Mouse (Mus musculus): ENCODE results near the gene Gdpd5.

The Gdpd5 gene

DNA sequence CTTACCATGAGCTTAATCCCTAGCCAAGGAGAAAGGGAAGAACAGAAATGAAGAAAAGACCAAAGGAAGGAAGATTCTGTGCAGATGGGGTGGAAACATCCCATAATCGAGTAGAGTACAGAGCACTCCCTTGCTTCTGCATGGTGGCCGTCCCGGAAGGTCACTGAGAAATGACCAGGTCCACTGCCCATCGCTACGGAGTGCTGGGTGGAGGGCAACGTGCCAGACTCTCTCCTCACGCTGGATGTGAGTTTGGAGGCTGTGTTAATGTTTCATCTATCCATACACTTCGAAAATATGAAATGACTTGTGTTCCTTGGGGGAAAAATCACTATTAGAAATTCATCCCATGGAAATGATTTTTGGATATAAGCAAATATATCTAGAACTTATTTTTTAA lies 22.8 kb upstream of the Gdpd5 start:
- ChIA-PET POLR2A (interaction anchor here in 2 of 4 experiments (0.7 to 3.3 kb wide), 5 partner anchors 12 to 118 kb away, joined by 3 to 16 read pairs (median 3); no protein-coding TSS in a partner anchor), CTCF (interaction anchor here in 3 of 4 experiments (0.8 to 1.5 kb wide), 5 partner anchors 17 to 134 kb away, joined by 3 to 9 read pairs (median 4); no protein-coding TSS in a partner anchor)

- ChIA-PET POLR2A (interaction anchor here (0.6 to 3.3 kb wide), 43 partner anchors 8 to 1059 kb away, joined by 3 to 20 read pairs (median 4); partner anchors contain the start of genes Gdpd5 (in 3 of the 4), Dgat2 (in 1 of the 4), Rps3 (in 1 of the 4) and Serpinh1 (in 1 of the 4)), CTCF (interaction anchor here (0.5 to 1.9 kb wide), 16 partner anchors 14 to 1556 kb away, joined by 3 to 11 read pairs (median 4); no protein-coding TSS in a partner anchor)
Measured at GRCm38 (mm10) chr7:99360021-99360802, 21.0 kb upstream of the Gdpd5 start.

- CTCF ChIA-PET = interaction anchor here (0.6 to 1.9 kb wide), 14 partner anchors 15 to 1556 kb away, joined by 3 to 11 read pairs (median 4); no protein-coding TSS in a partner anchor
- POLR2A ChIA-PET = interaction anchor here (0.5 to 3.3 kb wide), 43 partner anchors 8 to 1113 kb away, joined by 3 to 20 read pairs (median 4); partner anchors contain the start of genes Gdpd5 (in 2 of the 4), Uvrag (in 2 of the 4), Dgat2 (in 1 of the 4) and Rps3 (in 1 of the 4)
Measured at GRCm38 (mm10) chr7:99360803-99361414, 20.3 kb upstream of the Gdpd5 start.

- POLR2A ChIA-PET = no interaction called here
- CTCF ChIA-PET = interaction anchor here in 1 of 4 experiments (0.7 kb wide), 1 partner anchor 254 kb away, joined by 3 read pairs; no protein-coding TSS in a partner anchor
Measured at GRCm38 (mm10) chr7:99362137-99362536, 19.1 kb upstream of the Gdpd5 start.

DNA sequence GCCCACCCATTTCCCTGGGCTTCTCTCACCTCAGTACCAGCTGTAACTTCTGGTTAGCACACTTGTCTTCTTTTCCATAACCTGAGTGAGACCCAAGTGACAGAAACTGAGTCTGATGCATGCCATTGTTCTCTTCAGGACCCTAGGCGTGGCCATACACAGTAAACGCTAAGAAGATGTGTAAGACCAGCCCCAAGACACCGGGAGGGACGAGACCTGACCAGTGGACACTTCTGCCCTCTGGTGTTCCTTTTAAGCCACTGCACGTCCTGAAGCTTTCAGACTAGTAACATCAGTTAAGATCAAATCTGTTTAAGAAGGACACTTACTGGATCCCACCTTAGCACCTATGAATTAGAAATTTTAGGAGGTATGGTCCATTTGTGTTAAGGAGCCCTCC lies 16.1 kb upstream of the Gdpd5 start:
- POLR2A ChIA-PET = interaction anchor here in 2 of 4 experiments (0.6 to 2.3 kb wide), 11 partner anchors 9 to 116 kb away, joined by 3 to 5 read pairs (median 4); partner anchors contain the start of gene Serpinh1 (in 1 of the 2)
- CTCF ChIA-PET = interaction anchor here (0.5 to 4.7 kb wide), 48 partner anchors 9 to 564 kb away, joined by 3 to 81 read pairs (median 5); partner anchors contain the start of genes Gdpd5 (in 3 of the 4) and Serpinh1 (in 2 of the 4)

- ChIA-PET CTCF (interaction anchor here (0.6 to 4.7 kb wide), 13 partner anchors 8 to 243 kb away, joined by 3 to 81 read pairs (median 5); no protein-coding TSS in a partner anchor), POLR2A (interaction anchor here in 3 of 4 experiments (0.5 to 2.3 kb wide), 4 partner anchors 8 to 225 kb away, joined by 3 to 5 read pairs (median 4); partner anchors contain the start of genes Serpinh1 (in 1 of the 3) and Uvrag (in 1 of the 3))
Measured at GRCm38 (mm10) chr7:99366716-99367115, 14.5 kb upstream of the Gdpd5 start.

- CTCF ChIA-PET = interaction anchor here (0.6 to 3.4 kb wide), 54 partner anchors 8 to 933 kb away, joined by 3 to 34 read pairs (median 5); partner anchors contain the start of gene Serpinh1 (in 2 of the 4)
- POLR2A ChIA-PET = interaction anchor here in 3 of 4 experiments (0.7 to 2.0 kb wide), 7 partner anchors 18 to 536 kb away, joined by 3 to 8 read pairs (median 4); no protein-coding TSS in a partner anchor
Measured at GRCm38 (mm10) chr7:99374325-99374724, 6.9 kb upstream of the Gdpd5 start.

DNA sequence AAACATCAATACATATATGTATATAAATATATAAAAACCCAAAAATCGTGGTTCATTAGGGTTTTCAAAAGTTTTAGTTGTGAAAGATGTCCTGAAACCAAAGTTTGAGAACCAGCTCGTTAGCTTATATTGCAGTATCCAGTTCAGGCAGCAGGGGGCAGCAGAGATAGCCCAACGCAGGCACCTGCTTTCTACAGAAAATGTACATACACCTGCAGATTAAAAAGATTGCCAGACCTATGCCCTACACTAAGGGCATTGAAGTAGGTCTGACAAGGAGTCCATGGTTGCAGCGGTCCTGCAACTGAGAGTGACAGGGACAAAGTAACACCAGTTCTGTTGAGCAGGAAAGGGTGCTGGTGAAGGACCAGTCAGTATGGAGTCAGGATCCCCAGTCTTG lies 5.8 kb upstream of the Gdpd5 start:
- ChIA-PET CTCF (interaction anchor here (0.6 to 3.4 kb wide), 92 partner anchors 8 to 1533 kb away, joined by 3 to 34 read pairs (median 4); partner anchors contain the start of gene Serpinh1 (in 2 of the 4)), POLR2A (interaction anchor here in 3 of 4 experiments (0.6 to 2.0 kb wide), 11 partner anchors 9 to 106 kb away, joined by 3 to 8 read pairs (median 4); no protein-coding TSS in a partner anchor)

- POLR2A ChIA-PET = interaction anchor here in 2 of 4 experiments (0.6 to 0.8 kb wide), 2 partner anchors 9 to 19 kb away, joined by 4 to 6 read pairs; no protein-coding TSS in a partner anchor
- CTCF ChIA-PET = interaction anchor here in 1 of 4 experiments (1.0 to 1.4 kb wide), 2 partner anchors 72 to 93 kb away, joined by 3 read pairs; no protein-coding TSS in a partner anchor
Measured at GRCm38 (mm10) chr7:99378870-99379269, 2.3 kb upstream of the Gdpd5 start.

GRCm38 (mm10) chr7:99380491-99381213 lies 562 bp upstream of the Gdpd5 start:
- POLR2A ChIA-PET = interaction anchor here (0.5 to 2.6 kb wide), 34 partner anchors 10 to 608 kb away, joined by 3 to 12 read pairs (median 4); partner anchors contain the start of gene Rps3 (in 1 of the 4)
- CTCF ChIA-PET = interaction anchor here (0.5 to 2.1 kb wide), 24 partner anchors 9 to 1482 kb away, joined by 3 to 13 read pairs (median 4); partner anchors contain the start of gene Map6 (in 1 of the 4)

- ChIA-PET CTCF (interaction anchor here in 3 of 4 experiments (0.7 to 2.1 kb wide), 9 partner anchors 11 to 208 kb away, joined by 3 to 9 read pairs (median 3); no protein-coding TSS in a partner anchor), POLR2A (interaction anchor here in 3 of 4 experiments (0.6 to 2.6 kb wide), 26 partner anchors 8 to 606 kb away, joined by 3 to 12 read pairs (median 4); partner anchors contain the start of genes Rps3 (in 1 of the 3) and Uvrag (in 1 of the 3))
Measured at GRCm38 (mm10) chr7:99382088-99383000, 1.1 kb downstream of the Gdpd5 start.

GRCm38 (mm10) chr7:99383246-99383645 lies 2.0 kb downstream of the Gdpd5 start:
- CTCF ChIA-PET = interaction anchor here in 3 of 4 experiments (0.6 to 1.7 kb wide), 5 partner anchors 8 to 232 kb away, joined by 3 to 6 read pairs (median 3); no protein-coding TSS in a partner anchor
- POLR2A ChIA-PET = interaction anchor here in 1 of 4 experiments (0.6 to 1.2 kb wide), 3 partner anchors 18 to 118 kb away, joined by 3 read pairs; no protein-coding TSS in a partner anchor

DNA sequence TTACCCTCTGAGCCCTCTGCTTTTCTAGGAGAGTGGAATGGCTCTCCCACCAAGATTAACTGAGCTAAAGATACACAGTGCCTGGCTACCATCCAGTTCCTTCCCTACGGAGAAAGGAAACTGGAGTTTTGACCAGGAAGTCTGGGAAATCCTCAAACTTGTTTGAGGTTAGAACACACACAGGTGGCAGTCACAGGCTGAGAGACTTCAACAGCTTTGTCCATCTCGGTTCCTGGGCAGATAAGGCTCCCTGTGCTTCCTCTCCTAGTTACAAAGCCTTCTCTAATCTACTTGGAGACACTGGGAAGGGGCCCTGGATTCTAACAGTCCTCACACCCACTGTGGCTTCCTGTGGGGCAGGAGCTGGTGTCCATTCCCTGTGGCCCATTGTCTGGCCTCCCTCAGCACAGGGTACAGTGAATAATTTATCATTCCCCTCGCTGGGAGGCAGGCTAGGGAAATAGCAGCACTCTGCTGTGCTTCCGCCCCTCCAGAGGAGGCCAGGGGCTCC lies 2.9 kb downstream of the Gdpd5 start:
- ChIA-PET POLR2A (interaction anchor here in 1 of 4 experiments (0.6 to 1.2 kb wide), 4 partner anchors 17 to 167 kb away, joined by 3 read pairs; partner anchors contain the start of gene Rps3), CTCF (interaction anchor here in 3 of 4 experiments (0.6 to 1.7 kb wide), 4 partner anchors 9 to 234 kb away, joined by 3 to 6 read pairs (median 4); no protein-coding TSS in a partner anchor)

DNA sequence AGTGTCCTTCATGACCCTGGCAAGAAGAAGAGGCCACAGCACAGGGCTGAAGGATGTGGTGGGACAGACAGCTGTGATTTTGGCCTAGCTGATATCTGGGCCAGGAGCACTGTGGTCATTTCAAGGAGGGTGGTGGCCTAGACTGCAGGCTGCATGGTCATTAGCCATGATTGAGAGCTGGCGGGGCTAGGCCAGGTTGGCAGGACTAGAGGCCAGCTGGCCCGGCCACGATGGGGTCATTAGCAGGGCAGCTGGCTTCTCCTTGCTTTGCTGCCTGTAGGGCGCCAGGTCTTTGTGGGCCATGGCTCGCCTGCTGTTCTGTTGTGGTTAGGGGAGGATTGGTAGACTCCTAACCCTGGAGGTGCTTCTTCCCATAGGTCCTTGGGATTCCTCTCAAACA lies 4.8 kb downstream of the Gdpd5 start:
- ChIA-PET CTCF (interaction anchor here in 2 of 4 experiments (1.1 to 1.5 kb wide), 3 partner anchors 11 to 53 kb away, joined by 3 to 5 read pairs (median 3); no protein-coding TSS in a partner anchor), POLR2A (interaction anchor here in 2 of 4 experiments (0.8 to 1.0 kb wide), 3 partner anchors 16 to 115 kb away, joined by 3 to 4 read pairs (median 3); no protein-coding TSS in a partner anchor)

DNA sequence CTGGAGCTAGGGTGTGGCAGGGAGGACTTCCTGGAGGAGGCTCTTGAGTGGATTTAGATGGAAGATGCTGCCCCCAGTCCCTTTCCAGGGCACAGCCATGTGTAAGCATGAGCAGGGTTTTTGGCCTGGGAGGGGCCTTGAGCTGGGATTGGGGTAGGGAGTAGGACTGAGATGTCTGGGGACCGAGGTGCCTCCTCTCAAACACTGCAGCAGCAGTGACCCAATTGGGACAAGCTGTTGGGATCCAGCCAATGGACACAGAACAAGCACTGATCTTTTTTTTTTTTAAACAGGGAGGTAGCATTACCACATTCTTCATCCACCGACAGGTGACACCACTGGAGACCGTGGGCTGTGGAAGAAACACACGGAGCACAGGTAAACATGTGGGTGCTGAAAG lies 5.6 kb downstream of the Gdpd5 start:
- ChIA-PET POLR2A (interaction anchor here in 1 of 4 experiments (0.8 kb wide), 2 partner anchors 91 to 116 kb away, joined by 4 to 6 read pairs; no protein-coding TSS in a partner anchor), CTCF (interaction anchor here in 2 of 4 experiments (0.9 to 1.5 kb wide), 4 partner anchors 12 to 54 kb away, joined by 3 to 5 read pairs (median 3); no protein-coding TSS in a partner anchor)

All from embryonic stem cell, embryonic (primary cell).